Comparison of ENCODE assay signal across 8 mouse cellular contexts in genomic region chr6:115807464-115808195, GRCm38 (mm10). TPM values are rescaled to one million over a fixed set of nuclear protein-coding genes. Genes with fewer than 3 reads are reported as not detected.
DNase-seq lines count a peak whose midpoint lies in the region; ATAC-seq and TF ChIP-seq lines count a peak whose summit lies in the region.

No protein-coding gene starts in this region.

- peak overlapping the region; percentile 69 for H3K4me2 ChIP-seq in forebrain, postnatal 0 days (ENCODE audit: low read depth)
- peak overlapping the region; percentile 88 for H3K4me2 ChIP-seq in midbrain, embryonic 11.5 days

- TF ChIP-seq CTCF in kidney, adult 2 months (conservative IDR thresholded peaks at IDR 0.05; ENCODE audit: insufficient read depth, insufficient read length, low read depth, low read length), result no peak
- TF ChIP-seq CTCF in forebrain, postnatal 0 days (IDR thresholded peaks at IDR 0.05; ENCODE audit: low read depth), result no peak

- H3K27ac ChIP-seq in kidney, adult 2 months (ENCODE audit: insufficient read depth, low read depth, low read length), result peak overlapping the region; percentile 81; the same call in 1 of the 2 replicates
- H3K27ac ChIP-seq in forebrain, postnatal 0 days (ENCODE audit: low read depth, low read length), result peak overlapping the region; percentile 98
- peak overlapping the region; percentile 91 for H3K27ac ChIP-seq in midbrain, embryonic 11.5 days (ENCODE audit: low read depth, low read length)

- no peak for TF ChIP-seq POLR2A in kidney, adult 2 months (IDR thresholded peaks at IDR 0.05; ENCODE audit: low read depth, low read length)

- H3K9me3 ChIP-seq in forebrain, postnatal 0 days (ENCODE audit: low read length), result no peaks in the 10 kb centered on the region
- H3K9me3 ChIP-seq in midbrain, embryonic 11.5 days (ENCODE audit: control insufficient read depth, low read length), result no peaks in the 10 kb centered on the region

- peaks cover 8% of the 10 kb centered on the region; the same call in 1 of the 2 replicates for H3K4me1 ChIP-seq in kidney, adult 2 months (ENCODE audit: control insufficient read depth, insufficient read depth, low read length)
- peaks cover 9% of the 10 kb centered on the region for H3K4me1 ChIP-seq in forebrain, postnatal 0 days (ENCODE audit: insufficient read depth)
- peaks cover 15% of the 10 kb centered on the region for H3K4me1 ChIP-seq in midbrain, embryonic 11.5 days (ENCODE audit: control insufficient read depth, insufficient read depth, low read length)

- ATAC-seq in forebrain, postnatal 0 days, result 0 out of 2 replicates have a peak, but pooled peaks have one; percentile 1
- no peak for ATAC-seq in midbrain, embryonic 11.5 days (ENCODE audit: low FRiP score)

- WGBS in kidney, adult 2 months, result 2% methylated on average over 15 of the region's 15 CpGs
- WGBS in forebrain, postnatal 0 days, result 2% methylated on average over 15 of the region's 15 CpGs
- 5% methylated on average over 15 of the region's 15 CpGs for WGBS in midbrain, embryonic 11.5 days

- no peak for DNase-seq in kidney, adult 2 months
- DNase-seq in kidney, adult 18-20 months, result no peak
- DNase-seq in NIH3T3 (ENCODE audit: low read depth), result peak; percentile 62
- no peak for DNase-seq in forebrain, postnatal 0 days
- peak; percentile 92 for DNase-seq in midbrain, embryonic 11.5 days (ENCODE audit: low spot score, missing footprints)
- DNase-seq in cerebellum, adult 8-10 months, result no peak
- DNase-seq in thymus, postnatal 10 days (ENCODE audit: low spot score in 2 of 2), result no peak
- no peak for DNase-seq in natural killer cell, adult 2 months (ENCODE audit: low spot score in 2 of 2)

- peak overlapping the region; percentile 96 for H3K9ac ChIP-seq in forebrain, postnatal 0 days
- H3K9ac ChIP-seq in midbrain, embryonic 11.5 days (ENCODE audit: low read length), result peak overlapping the region; percentile 100

- H3K27me3 ChIP-seq in kidney, adult 2 months (replicated peaks; ENCODE audit: control insufficient read depth, insufficient read depth, low read length), result no peaks in the 10 kb centered on the region
- H3K27me3 ChIP-seq in forebrain, postnatal 0 days (ENCODE audit: insufficient read depth, low read length), result no peaks in the 10 kb centered on the region
- no peaks in the 10 kb centered on the region for H3K27me3 ChIP-seq in midbrain, embryonic 11.5 days (ENCODE audit: control insufficient read depth, insufficient read depth, low read length)

- H3K36me3 ChIP-seq in kidney, adult 2 months (ENCODE audit: control insufficient read depth, insufficient read depth, low read length), result no peaks in the 10 kb centered on the region
- peaks cover 42% of the 10 kb centered on the region for H3K36me3 ChIP-seq in forebrain, postnatal 0 days (ENCODE audit: insufficient read depth)
- H3K36me3 ChIP-seq in midbrain, embryonic 11.5 days (ENCODE audit: control insufficient read depth, insufficient read depth, low read length), result peaks cover 26% of the 10 kb centered on the region; the same call in 1 of the 2 replicates

- H3K4me3 ChIP-seq in kidney, adult 2 months (ENCODE audit: insufficient read depth, low read depth, low read length), result peak overlapping the region; percentile 94
- H3K4me3 ChIP-seq in forebrain, postnatal 0 days (ENCODE audit: low read depth, low read length), result peak overlapping the region; percentile 84
- H3K4me3 ChIP-seq in midbrain, embryonic 11.5 days (ENCODE audit: low read depth, low read length), result peak overlapping the region; percentile 100

RNA-seq across cellular contexts. Expression of gene Rpl32, which starts 0.9 kb away (rescaled TPM):
- polyA plus RNA-seq in kidney, adult 2 months (2012; rRNA removed), result 499 and 560 TPM in 2 replicates
- 1,524 and 2,855 TPM in 2 replicates for total RNA-seq in forebrain, postnatal 0 days (2014; rRNA removed)
- 1,212 and 1,517 TPM in 2 replicates for polyA plus RNA-seq in forebrain, postnatal 0 days (2015; fragmentation: Nextera tagmentation; extraction: Ambion mirVana)
- polyA plus RNA-seq in midbrain, embryonic 11.5 days (2014; fragmentation: Nextera tagmentation; extraction: Ambion mirVana), result 1,817 and 1,848 TPM in 2 replicates

RNA-seq across cellular contexts. Expression of gene Efcab12, which starts 30.6 kb away (rescaled TPM):
- polyA plus RNA-seq in kidney, adult 2 months (2012; rRNA removed), result 2.2 and 2.3 TPM in 2 replicates
- 2.4 and 4.4 TPM in 2 replicates for total RNA-seq in forebrain, postnatal 0 days (2014; rRNA removed)
- 1.4 and 1.7 TPM in 2 replicates for polyA plus RNA-seq in forebrain, postnatal 0 days (2015; fragmentation: Nextera tagmentation; extraction: Ambion mirVana)
- 1.7 and 2.0 TPM in 2 replicates for polyA plus RNA-seq in midbrain, embryonic 11.5 days (2014; fragmentation: Nextera tagmentation; extraction: Ambion mirVana)

RNA-seq across cellular contexts. Expression of gene Cand2, which starts 33.3 kb away (rescaled TPM):
- polyA plus RNA-seq in kidney, adult 2 months (2012; rRNA removed), result 4.0 and 4.3 TPM in 2 replicates
- total RNA-seq in forebrain, postnatal 0 days (2014; rRNA removed), result 5.2 and 6.6 TPM in 2 replicates
- 2.9 and 4.2 TPM in 2 replicates for polyA plus RNA-seq in forebrain, postnatal 0 days (2015; fragmentation: Nextera tagmentation; extraction: Ambion mirVana)
- polyA plus RNA-seq in midbrain, embryonic 11.5 days (2014; fragmentation: Nextera tagmentation; extraction: Ambion mirVana), result 24.6 and 27.5 TPM in 2 replicates

RNA-seq across cellular contexts. Expression of gene Tmem40, which starts 45.4 kb away (rescaled TPM):
- polyA plus RNA-seq in kidney, adult 2 months (2012; rRNA removed), result 0.50 TPM in 2 replicates
- 0.38 and 1.4 TPM in 2 replicates for total RNA-seq in forebrain, postnatal 0 days (2014; rRNA removed)
- 0.73 and 1.1 TPM in 2 replicates for polyA plus RNA-seq in forebrain, postnatal 0 days (2015; fragmentation: Nextera tagmentation; extraction: Ambion mirVana)
- 1.4 and 2.1 TPM in 2 replicates for polyA plus RNA-seq in midbrain, embryonic 11.5 days (2014; fragmentation: Nextera tagmentation; extraction: Ambion mirVana)

RNA-seq across cellular contexts. Expression of gene Mbd4, which starts 45.5 kb away (rescaled TPM):
- polyA plus RNA-seq in kidney, adult 2 months (2012; rRNA removed), result 1.6 and 1.9 TPM in 2 replicates
- 6.6 and 6.7 TPM in 2 replicates for total RNA-seq in forebrain, postnatal 0 days (2014; rRNA removed)
- polyA plus RNA-seq in forebrain, postnatal 0 days (2015; fragmentation: Nextera tagmentation; extraction: Ambion mirVana), result 4.3 and 6.8 TPM in 2 replicates
- 19.6 and 24.7 TPM in 2 replicates for polyA plus RNA-seq in midbrain, embryonic 11.5 days (2014; fragmentation: Nextera tagmentation; extraction: Ambion mirVana)

Comparison
In these comparisons a context has a peak if more than half of its experiments do, and no peak if none do; other contexts are left out.
1. DNase-seq: peak in NIH3T3 (single experiment) and midbrain, embryonic 11.5 days (single experiment); none in kidney, adult 2 months (single experiment), kidney, adult 18-20 months (single experiment), forebrain, postnatal 0 days (single experiment), cerebellum, adult 8-10 months (single experiment), thymus, postnatal 10 days (0 of 2) and natural killer cell, adult 2 months (0 of 2).
2. Peak in every context shown above with its lines, with median percentiles within 50 percentile points of each other: H3K27ac ChIP-seq and H3K4me3 ChIP-seq.